Mouse (Mus musculus): ENCODE results near the gene Rabgef1.
"Not testable (repeated sequence)": the region's sequence is repeated elsewhere in the genome, so short reads cannot be mapped to it uniquely, and the experiment has no call there.

- TF ChIP-seq CTCF (IDR thresholded peaks at IDR 0.05 in 2 of 3, conservative IDR thresholded peaks at IDR 0.05 in 1 of 3; ENCODE audit: control insufficient read depth in 1 of 3, insufficient read depth in 1 of 3, low read depth in 2 of 3, low read length in 3 of 3, poor library complexity in 1 of 3, severe bottlenecking in 1 of 3), result peak in 1 of 3 experiments; percentile 13; a peak in 1 of 6 replicates
- TF ChIP-seq POLR2A (IDR thresholded peaks at IDR 0.05; ENCODE audit: control insufficient read depth in 1 of 2, insufficient read depth in 1 of 2, low read depth in 1 of 2, low read length in 2 of 2, poor library complexity in 1 of 2); EP300 (IDR thresholded peaks at IDR 0.05; ENCODE audit: low read depth in 1 of 2, low read length in 2 of 2); MEF2A (IDR thresholded peaks at IDR 0.05; ENCODE audit: extremely low read depth, insufficient replicate concordance, low read depth, low read length, poor library complexity, severe bottlenecking); ZMIZ1 (IDR thresholded peaks at IDR 0.05; ENCODE audit: low read depth, low read length); KAT2A (conservative IDR thresholded peaks at IDR 0.05; ENCODE audit: low read depth, low read length); POLR2AphosphoS5 (IDR thresholded peaks at IDR 0.05; ENCODE audit: borderline replicate concordance, low read depth, low read length); JUND (IDR thresholded peaks at IDR 0.05; ENCODE audit: low read depth, low read length); SMC3 (IDR thresholded peaks at IDR 0.05; ENCODE audit: low read depth, low read length); CHD1 (IDR thresholded peaks at IDR 0.05; ENCODE audit: low read depth, low read length); SIN3A (IDR thresholded peaks at IDR 0.05; ENCODE audit: low read length); BHLHE40 (IDR thresholded peaks at IDR 0.05; ENCODE audit: borderline replicate concordance, low read depth, low read length); ZC3H11A (IDR thresholded peaks at IDR 0.05; ENCODE audit: low read depth, low read length): not testable (repeated sequence)
- TF ChIP-seq RCOR1 (IDR thresholded peaks at IDR 0.05; ENCODE audit: low read depth, low read length), result peak; percentile 35; the same call in 1 of the 2 replicates
Measured at GRCm38 (mm10) chr5:130255799-130256525, 84.4 kb downstream of the Rabgef1 start.

Data from MEL (cell line).